Mouse (Mus musculus) liver, postnatal 0 days (tissue): Measurements from ENCODE around the gene Gm37240.

ENCODE experiments used
- CTCF ChIP-seq: sonication (generic); IDR thresholded peaks from 2 replicates; pipeline ENCODE4 v1.5.1; 2016; ENCODE audit warnings: antibody characterized with exemption, low read depth
- EP300 ChIP-seq: IDR thresholded peaks from 2 replicates; pipeline ENCODE4 v1.6.1; 2016; ENCODE audit warnings: antibody characterized with exemption, low read depth, mild to moderate bottlenecking

DNA sequence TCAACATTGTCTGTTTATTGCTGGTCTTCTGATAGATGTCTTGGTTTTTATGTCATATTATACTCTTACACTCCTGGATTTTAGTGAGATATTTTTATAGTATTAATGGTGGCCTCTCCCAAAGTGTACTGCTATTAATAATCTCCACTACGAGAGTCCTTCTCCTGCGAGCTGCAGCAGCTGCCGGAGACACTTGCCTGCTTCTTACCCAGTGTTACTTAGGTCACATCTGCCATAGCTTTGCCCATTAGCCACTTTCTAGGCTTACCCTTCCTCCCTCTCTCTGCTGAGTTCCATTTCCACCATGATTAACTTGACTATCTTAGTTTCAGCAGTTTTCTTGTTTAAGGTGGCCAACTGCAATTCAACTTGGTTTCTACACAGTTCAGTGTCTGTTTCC, 956.6 kb downstream of the Gm37240 start:
- no peak for TF ChIP-seq CTCF
- no peak for TF ChIP-seq EP300
